Mouse (Mus musculus): ENCODE measurements around the gene Gm11634.
"Not testable (repeated sequence)": the region's sequence is repeated elsewhere in the genome, so short reads cannot be mapped to it uniquely, and the experiment has no call there.

Gm11634 gene

DNA sequence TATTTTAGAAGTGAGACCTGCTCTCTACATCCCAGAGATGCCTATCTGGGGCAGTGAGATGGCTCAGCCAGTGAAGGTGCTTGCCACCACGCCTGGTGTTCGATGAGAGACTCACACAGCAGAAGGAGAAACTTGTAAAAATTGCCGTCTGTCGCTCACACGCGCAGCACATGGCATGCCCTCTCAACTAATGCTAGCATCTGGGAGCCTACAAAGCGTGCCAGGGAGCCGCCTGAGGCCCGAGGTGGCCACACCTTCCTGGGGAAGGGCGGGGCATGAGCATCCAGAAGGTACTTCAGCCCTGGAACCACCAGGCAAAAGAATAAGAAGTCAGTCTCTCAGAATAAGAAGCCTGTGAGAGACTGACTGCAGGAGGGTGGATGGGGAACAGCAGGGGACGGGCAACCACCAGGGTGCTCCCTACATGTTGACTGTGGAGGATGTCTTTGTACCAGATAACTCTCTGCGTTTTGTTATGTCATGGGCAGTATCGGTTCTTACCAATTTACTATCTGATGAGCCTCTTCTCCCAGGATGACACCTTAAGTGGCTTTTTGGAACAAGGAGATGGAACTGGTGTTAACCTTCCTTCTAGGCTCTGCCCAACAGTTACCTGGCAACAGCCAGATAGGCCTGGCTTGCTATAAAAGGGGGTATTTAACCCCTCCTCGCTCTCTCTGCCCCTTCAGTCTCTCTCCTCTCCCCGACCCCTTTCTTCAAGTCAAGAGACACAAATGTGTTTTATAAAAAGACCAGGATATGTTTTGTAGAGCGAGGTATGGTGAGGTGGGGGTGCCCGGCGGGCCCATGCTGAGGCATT lies 18.1 kb upstream of the Gm11634 start:
- no peak for DNase-seq (ENCODE audit: low spot score)

DNA sequence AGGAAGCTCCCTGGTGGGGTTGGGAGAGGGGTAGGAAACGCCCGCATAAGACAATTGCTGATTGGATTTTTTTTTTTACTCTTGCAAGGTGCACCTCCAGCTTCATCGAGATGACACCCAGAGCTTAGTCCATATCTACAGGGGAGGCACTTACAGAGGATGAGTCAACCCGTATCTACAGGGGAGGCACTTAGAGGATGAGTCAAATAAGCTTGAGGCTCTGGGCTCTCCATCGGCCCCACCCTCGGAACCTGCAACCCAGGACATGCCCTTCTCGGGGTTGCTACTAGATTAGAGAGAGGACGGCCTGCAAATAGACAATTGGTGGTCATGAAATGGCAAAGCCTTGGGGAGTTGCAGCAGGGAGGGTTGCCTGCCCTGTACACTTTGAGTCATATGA lies 17.0 kb upstream of the Gm11634 start:
- DNase-seq (ENCODE audit: low spot score): no peak

DNA sequence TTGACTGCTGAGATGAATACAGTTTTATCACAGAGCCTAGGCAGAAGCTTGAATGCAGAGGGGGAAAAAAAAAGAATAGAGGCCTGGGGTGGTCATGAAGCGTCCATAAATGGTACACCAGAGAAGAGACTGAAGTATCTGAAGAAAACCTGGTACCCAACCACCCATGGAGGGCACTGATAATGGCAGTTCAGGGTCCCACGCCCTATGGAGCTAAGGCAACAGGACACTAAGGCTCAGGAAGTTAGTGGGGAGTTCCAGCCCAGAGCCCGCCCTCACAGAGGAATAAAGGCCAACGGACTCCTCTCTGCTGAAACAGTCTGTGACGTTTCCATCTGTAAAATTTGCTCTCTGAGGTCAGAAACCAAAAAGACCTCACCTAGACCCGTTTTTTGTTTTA lies 16.3 kb upstream of the Gm11634 start:
- no peak for DNase-seq (ENCODE audit: low spot score)

DNA sequence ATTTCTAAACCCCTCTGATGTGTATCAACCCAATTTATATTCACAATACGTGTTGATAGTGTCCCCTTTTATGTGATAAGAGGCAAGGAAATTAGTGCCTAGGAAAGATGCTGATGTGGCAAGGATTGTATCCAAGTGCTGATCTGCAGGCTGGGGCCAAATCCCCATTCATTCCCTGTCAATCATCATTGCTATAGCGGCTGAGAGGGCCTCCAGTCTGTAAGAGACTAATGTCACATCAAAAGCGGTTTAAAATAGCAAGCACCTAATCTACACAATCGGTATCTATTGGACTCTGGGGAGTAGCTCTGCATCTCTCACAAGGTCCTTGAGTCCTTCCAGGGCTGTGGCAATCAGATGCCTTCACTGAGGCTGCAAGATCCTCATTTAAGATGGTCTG lies 15.1 kb upstream of the Gm11634 start:
- no peak for DNase-seq (ENCODE audit: low spot score)

DNA sequence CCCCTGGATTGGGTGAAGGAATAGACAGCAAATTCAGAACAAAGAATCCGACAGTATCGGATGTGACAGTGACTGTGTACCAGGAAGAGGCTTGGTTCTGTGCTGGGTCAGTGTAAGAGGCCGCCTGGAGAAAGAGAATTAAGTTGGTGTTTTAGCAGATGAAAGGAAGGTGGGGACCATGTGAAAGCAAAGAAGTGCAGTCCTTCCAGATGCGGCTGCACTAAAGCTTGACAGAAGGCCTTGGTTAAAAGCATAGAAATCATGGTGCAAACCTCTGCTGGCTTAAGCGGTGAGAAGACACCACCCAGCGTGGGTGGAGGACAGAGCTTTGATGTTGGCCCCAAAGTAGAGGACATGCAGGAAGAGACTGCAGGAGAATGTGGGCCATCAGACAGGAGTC lies 14.5 kb upstream of the Gm11634 start:
- DNase-seq (ENCODE audit: low spot score): no peak

DNA sequence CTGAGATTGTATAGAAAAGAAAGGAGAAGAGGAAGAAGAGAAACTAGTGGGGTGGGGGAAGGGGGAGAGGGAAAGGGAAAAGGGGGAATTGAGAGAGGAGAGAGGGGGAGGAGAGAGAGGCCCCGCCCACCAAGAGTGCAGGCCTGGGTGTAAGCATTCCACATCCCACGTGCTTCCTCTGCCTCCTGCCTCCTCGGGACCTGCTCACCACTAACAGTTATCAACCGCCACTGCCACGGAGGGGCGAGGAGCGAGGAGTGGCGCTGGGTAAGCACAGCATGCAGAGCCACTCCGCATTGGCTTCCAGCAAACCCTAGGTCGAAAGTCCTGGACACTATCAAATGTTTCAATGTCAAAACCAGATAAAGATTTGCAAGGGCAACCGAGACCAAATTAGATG lies 11.4 kb upstream of the Gm11634 start:
- no peak for DNase-seq (ENCODE audit: low spot score)

DNA sequence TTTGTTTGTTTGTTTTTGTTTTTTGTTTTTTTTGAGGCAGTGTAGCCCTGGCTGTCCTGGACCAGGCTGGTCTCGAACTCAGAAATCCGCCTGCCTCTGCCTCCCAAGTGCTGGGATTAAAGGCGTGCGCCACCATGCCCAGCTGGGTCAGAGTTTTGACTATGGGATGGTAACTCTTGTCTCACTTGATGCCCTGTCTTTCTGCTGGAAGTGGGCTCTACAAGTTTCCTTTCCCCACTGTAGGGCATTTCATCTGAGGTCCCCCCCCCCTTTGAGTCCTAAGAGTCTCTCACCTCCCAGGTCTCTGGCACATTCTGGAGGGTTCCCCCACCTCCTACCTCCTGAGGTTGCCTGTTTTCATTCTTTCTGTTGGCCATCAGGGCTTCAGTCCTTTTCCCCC lies 8.1 kb upstream of the Gm11634 start:
- DNase-seq (ENCODE audit: low spot score): not testable (repeated sequence)

DNA sequence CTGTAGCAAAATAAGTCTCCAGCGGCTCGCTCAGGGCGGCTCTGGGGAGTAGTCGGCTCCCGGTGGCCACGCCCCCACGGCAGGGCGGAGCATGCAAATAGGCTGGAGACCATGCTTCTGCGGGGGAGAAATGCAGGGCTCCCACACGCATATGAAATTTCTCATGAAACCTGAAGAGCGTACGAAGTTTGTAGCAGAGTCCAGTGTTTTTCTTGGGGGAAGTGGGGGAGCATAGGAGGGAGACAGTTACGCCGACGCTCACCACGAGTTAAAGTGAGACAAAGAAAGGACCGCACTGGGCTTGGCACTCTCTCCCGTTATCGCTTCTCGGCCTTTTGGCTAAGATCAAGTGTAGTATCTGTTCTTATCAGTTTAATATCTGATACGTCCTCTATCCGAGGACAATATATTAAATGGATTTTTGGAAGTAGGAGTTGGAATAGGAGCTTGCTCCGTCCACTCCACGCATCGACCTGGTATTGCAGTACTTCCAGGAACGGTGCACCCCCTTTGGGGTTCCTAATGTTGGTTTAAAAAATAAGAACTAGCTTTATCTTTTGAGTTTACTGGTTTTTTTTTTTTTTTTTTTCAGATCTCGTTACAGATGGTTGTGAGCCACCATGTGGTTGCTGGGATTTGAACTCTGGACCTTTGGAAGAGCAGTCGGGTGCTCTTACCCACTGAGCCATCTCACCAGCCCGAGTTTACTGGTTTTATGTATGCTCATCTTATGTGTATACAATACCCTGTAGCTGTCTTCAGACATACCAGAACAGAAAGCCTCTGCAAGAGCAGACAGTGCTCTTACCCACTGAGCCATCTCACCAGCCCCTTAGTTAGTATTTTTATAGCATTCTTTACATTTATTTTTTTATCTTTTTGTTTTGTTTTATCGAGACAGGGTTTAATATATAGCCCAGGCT lies 5.7 kb upstream of the Gm11634 start:
- DNase-seq (ENCODE audit: low spot score): not testable (repeated sequence)

DNA sequence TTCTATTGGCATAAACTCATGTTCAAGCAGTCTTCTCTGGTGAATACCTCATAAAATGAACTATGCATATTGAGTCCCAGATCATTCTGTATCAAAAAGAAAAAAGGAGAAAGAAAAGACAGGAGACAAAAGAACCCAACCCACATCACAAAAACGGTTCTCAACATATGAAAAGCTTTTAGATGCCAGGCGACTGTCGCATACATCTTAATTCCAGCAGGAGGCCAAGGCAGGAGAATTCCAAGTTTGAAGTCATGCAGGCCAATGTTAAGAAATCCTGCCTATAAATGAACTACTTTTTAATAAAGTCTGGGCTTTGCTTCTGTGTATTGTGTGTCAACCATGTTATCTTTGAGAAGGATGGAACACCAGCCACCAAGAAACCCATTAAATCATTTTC lies 5.1 kb upstream of the Gm11634 start:
- DNase-seq (ENCODE audit: low spot score): no peak

DNA sequence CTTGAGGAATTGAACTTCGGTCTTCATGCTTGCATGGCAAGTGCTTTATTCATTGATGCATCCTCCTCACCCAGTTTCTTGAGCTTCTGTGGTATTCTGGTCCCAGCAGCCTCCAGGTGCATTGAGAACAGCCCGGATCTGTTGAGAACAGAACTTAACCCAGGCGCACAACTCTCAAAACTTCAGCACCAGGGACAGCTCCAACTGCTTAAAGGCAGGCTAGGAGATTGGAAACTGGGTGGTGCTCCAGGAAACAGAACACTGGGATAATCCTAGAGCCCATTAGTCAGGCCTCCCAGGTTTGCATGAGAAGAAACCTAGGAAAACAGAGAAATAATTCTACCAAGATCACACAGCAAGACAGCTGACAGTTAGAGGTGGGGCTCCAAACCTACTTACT lies 3.4 kb upstream of the Gm11634 start:
- no peak for DNase-seq (ENCODE audit: low spot score)

DNA sequence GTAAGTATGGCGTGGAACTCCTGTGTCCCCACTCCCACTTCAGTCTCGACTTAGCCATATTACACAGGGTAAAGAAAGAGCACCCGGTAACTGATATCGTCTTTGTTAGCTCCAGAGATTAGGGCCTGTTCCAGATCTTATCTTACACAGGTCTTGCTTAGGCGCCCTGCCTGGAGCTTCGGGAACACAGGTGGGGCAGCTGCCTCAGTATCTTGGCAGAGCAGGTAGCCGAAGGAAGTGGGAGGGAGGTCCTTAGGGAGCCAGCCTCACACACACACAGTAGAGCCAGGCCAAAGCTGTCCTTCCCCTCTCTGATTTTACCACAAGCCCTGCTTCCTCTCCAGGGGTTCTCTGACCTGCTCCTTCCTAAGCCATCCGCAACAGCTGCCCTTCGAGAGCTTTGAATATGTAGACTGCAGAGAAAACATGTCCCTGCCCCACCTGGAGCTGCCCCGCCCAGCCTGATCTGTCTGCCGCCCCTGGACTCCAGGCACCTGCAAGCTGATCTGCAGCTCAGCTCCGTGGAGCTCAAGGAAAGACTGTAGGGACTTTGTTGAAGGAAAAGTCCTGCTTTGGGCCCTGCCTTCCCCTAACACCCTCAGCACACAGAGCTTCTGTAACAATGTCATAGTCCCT lies 8.9 kb downstream of the Gm11634 start:
- no peak for DNase-seq (ENCODE audit: low spot score)

DNA sequence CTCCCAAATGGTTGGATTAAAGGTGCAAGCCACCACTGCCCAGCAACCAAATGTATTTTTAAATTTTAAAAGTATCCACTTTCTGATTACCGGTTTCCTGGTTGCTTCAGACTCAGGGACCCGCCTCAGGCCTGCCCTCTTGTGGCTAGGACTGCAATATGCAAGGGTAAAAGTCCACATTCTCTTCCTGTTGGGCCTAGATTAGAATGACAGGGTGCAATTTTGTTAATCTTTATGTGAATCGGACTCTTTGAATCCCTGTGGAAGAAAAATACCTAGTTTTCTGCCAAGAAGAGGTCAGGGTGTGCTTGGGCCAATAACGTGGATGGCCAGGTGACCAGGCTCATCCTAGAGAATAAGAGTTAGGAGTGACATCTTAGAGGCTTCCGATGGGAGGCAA lies 9.6 kb downstream of the Gm11634 start:
- no peak for DNase-seq (ENCODE audit: low spot score)

DNA sequence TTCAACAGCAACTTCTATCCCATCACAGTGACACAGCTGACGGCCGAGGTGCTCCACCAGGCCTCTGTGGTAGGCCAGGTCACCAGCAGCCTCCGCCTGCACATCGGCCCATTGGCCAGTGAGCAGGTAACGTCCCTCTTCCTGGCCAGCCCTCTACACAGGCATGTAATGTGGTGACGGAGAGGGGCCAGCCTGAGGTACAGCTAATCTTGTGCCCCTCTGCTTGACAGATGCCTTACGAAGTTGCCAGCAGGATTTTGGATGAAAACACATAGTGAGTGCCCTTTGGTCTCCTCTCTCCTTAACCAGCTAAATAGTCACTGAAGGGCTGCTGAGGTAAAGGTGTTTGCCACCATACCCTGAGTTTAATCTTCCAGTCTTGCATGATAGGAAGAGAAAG lies 10.2 kb downstream of the Gm11634 start:
- no peak for DNase-seq (ENCODE audit: low spot score)

DNA sequence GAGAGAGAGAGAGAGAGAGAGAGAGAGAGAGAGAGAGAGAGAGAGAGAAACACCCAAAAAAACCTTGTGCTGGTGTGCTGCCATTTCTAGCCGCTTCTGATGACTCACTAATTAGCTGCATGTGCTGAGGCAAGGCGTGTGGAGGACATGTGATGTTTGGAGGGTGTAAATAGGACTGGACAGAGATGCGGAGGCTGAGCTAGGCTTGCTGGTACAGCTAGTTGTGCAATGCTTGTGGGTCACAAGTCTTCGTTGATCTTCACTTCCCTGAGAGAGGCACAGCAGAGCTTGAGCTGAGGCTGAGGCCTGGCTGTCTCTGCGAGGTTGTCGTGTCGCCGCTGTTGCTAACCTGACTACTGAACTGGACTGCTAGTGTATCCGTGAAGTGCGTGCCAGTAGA lies 11.4 kb downstream of the Gm11634 start:
- DNase-seq (ENCODE audit: low spot score): no peak

DNA sequence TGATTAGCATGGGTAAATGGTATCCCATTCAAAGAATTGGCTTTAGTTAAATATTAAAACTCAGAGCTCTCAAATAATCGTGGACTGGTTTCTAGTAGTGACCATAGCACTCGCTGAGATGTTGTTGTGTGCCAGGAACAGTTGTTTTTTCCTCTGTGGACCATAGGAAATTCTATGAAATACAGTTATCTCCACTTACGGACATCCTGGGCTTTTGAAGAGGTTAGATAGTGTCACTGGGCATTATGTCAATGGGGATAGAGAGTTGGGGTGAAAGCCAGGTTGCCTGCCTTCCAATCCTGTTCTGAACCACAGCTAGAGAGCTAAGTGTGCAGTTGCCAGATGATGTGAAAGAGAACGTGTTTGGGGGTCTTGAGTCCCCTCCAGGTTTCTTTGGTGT lies 13.3 kb downstream of the Gm11634 start:
- DNase-seq (ENCODE audit: low spot score): no peak

DNA sequence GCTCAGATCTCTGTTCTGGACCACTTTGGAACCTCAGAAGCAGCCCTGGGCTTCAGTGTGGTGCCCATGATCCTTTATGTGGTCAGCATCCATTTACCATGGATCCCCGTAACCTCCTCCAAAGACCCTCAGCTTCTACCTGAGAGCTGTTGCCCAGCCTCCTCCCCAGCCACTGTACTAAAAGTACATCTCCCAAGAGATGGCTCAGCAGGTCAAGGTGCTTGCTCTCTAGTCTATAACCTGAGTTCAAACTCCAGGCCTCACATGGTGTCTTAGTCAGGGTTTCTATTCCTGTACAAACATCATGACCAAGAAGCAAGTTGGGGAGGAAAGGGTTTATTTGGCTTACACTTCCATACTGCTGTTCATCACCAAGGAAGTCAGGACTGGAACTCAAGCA lies 14.0 kb downstream of the Gm11634 start:
- not testable (repeated sequence) for DNase-seq (ENCODE audit: low spot score)

DNA sequence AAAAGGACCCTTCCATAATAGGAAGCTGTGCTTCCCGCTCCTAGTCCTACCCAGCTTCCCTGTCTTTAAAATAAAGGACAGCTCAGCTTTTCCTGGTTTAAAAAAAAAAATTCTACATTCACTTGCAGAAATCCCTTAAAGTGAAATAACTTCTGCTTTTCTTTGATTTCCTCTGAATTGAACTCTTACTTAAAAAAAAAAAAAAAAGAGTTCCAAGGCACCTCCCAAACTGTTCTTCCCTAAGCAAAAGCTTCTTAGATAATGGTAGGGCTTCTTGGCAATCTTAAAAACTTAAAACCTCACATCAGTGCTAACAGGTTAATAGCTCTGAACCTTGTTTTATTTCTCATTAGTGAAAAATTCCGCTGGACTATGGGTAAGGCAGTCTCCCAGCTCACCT lies 15.9 kb downstream of the Gm11634 start:
- no peak for DNase-seq (ENCODE audit: low spot score)

DNA sequence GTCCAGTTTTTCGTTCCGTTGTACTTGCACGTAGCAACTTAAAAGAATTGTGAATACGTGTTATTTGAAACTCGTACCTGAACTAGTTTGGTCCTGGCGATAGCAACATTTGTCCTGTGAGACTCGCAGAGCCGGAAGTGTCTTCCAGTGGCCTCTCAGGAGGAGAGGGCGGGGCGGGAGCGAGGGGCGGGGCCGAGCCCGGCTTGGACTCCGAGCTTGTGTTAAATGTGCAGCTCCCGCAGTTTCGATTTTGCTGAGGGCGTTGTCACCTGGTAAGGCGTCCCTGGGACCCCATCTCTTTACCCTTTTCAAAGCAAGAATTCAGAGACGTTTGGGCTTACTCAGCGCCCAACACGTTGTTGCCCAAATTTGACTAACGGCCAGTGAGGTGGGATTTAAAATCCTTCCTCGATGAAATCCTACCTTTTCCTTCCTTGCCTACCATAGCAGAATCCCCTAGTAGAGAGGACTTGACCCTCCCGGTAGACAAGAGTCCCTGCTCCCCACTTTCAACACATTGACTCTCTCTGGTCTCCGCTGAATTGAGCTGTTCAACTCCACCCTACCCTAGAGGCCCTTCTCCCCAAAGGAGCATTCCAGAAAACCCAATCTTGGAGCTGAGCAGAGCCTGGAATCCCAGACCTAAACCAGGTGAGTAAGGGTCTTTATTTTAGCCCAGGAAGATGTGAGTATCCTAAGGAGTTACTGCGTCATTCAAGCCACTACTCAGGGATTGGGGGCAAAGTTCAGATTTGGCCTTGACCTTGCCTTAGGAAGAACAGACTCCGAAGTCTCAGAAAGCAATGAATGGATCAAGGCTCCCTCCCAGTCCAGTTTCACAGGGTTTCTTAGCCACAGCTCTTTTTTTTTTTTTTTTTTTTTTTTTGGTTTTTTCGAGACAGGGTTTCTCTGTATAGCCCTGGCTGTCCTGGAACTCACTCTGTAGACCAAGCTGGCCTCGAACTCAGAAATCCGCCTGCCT lies 16.7 kb downstream of the Gm11634 start, which contains the start of gene Tmem106a:
TSS of gene Tmem106a (plus strand) at position 189 of the 982 bp plus-strand sequence.
- no peak for DNase-seq (ENCODE audit: low spot score)

DNA sequence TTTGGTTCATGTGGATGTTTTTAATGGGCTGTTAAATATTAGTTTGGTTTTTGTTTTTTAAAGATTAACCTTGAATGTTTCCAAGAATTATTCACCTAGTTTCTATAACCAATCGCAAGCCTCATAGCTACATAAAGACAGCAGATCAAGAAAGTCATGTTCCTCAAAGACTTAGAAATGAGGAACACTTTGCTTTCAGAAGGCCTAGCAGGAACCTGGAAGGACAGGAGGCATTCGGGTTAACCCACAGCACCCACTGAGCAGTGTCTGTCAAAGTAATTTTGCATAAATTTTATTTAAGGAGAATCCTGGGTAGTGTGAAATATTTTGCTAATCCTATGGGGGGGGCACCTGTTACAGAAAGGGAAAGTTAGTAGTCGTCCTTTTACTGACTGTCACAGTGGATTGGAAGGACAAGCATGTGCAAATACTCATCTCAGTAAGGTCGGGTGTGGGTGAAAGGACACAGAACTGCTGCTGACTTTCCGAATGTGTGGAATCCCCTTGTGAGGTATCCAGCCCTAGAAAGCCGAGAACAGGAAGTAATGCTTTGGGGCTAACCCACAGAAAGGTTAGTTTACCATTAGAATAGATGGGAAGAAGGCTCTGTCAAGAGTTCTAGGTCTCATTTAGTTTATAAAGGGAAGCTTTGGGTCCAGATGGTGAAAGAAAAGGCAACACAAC lies 17.8 kb downstream of the Gm11634 start:
- no peak for DNase-seq (ENCODE audit: low spot score)

DNA sequence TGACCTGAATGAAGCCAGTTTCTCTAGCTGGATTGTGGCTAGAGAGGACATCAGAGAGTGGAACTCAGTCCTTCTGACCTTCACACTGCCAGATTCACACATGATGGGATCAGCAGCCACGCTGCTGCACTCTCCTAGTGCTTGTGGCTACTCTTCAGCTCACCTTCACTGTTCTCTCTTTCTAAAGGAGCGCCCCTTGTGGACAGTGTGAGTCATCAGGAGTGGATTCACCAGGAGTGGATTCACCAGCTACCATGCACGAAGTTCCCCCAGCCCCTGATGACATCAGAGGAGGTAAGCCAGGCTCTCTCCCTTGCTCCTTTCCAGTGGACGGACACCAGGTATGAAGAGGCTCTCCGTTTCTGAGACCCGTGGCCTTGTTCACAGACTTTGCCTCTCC lies 22.9 kb downstream of the Gm11634 start:
- DNase-seq (ENCODE audit: low spot score): no peak

DNA sequence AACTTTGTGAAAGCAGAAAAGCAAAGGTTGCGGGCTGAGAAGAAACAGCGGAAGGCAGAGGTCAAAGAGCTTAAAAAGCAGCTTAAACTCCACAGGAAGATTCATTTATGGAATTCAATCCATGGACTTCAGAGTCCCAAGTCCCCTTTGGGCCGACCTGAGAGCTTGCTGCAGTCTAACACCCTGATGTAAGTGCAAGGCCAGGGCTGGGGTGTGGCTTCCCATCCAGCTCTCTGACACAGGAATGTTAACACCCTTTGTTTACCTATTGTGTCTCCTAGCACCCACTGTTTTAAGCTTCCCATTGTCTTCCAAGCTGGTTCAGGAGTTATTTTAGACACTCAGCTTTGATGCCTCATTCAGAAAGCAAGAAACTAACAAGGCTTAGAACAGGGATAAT lies 30.6 kb downstream of the Gm11634 start:
- no peak for DNase-seq (ENCODE audit: low spot score)

All from layer of hippocampus, adult 9-10 months (tissue).